Mouse (Mus musculus) megakaryocyte, adult 5-6 weeks (primary cell): ENCODE results near the gene Trp73. TPM values are rescaled to one million over a fixed set of nuclear protein-coding genes. Genes with fewer than 3 reads are reported as not detected.

ENCODE experiments used
- ATAC-seq: 2 replicates; pipeline ENCODE4 v1.8.0; 2016; ENCODE audit warnings: mild to moderate bottlenecking, inconsistent platforms; ENCODE audit not compliant: poor library complexity, severe bottlenecking
- total RNA-seq, 2 experiments: library from RNA; stranded (forward) in 1 of 2; stranded (reverse) in 1 of 2; fragments of 153-499, 151-499 nt in 1 of 2; fragments of 221-1000, 200-1000 nt in 1 of 2; gene quantifications; 2 replicates each; pipeline versions ENCODE4 v1.2.3 to v1.2.4; 2015 to 2017

Gene Trp73
- total RNA-seq (2015) (not detected in 2 replicates), total RNA-seq (2017) (not detected in 2 replicates)

GRCm38 (mm10) chr4:154140182-154140212 is at the start of gene Trp73:
Gene Trp73 (minus strand): TSS chr4:154140208.
- ATAC-seq, result no peak

GRCm38 (mm10) chr4:154188948-154189347 is 48.9 kb upstream of the Trp73 start:
- ATAC-seq, result 0 out of 2 replicates have a peak, but pooled peaks have one; percentile 17

- no peak for ATAC-seq
Measured at GRCm38 (mm10) chr4:154186002-154186537, 46.1 kb upstream of the Trp73 start.

GRCm38 (mm10) chr4:154185001-154185400 is 45.0 kb upstream of the Trp73 start:
- no peak for ATAC-seq

- no peak for ATAC-seq
Measured at GRCm38 (mm10) chr4:154183566-154183965, 43.6 kb upstream of the Trp73 start.

GRCm38 (mm10) chr4:154181001-154181400 is 41.0 kb upstream of the Trp73 start:
- no peak for ATAC-seq

GRCm38 (mm10) chr4:154177257-154177656 is 37.2 kb upstream of the Trp73 start:
- ATAC-seq, result no peak

- ATAC-seq, result no peak
Measured at GRCm38 (mm10) chr4:154171931-154172604, 32.1 kb upstream of the Trp73 start.

GRCm38 (mm10) chr4:154171151-154171930 is 31.3 kb upstream of the Trp73 start:
- no peak for ATAC-seq

GRCm38 (mm10) chr4:154170506-154171150 is 30.6 kb upstream of the Trp73 start, which contains the start of gene Megf6:
Gene Megf6 (plus strand): TSS chr4:154170730.
- ATAC-seq, result no peak

- ATAC-seq, result 0 out of 2 replicates have a peak, but pooled peaks have one; percentile 8
Measured at GRCm38 (mm10) chr4:154170021-154170420, 30.0 kb upstream of the Trp73 start.

GRCm38 (mm10) chr4:154167053-154167452 is 27.0 kb upstream of the Trp73 start:
- no peak for ATAC-seq

GRCm38 (mm10) chr4:154163296-154163695 is 23.3 kb upstream of the Trp73 start:
- 0 out of 2 replicates have a peak, but pooled peaks have one; percentile 19 for ATAC-seq

GRCm38 (mm10) chr4:154160538-154161390 is 20.8 kb upstream of the Trp73 start, which contains the start of gene Tprgl:
Gene Tprgl (minus strand): TSS chr4:154160666.
- peak; percentile 87 for ATAC-seq

- ATAC-seq, result peak; percentile 1; the same call in 1 of the 2 replicates
Measured at GRCm38 (mm10) chr4:154159961-154160537, 20.0 kb upstream of the Trp73 start.

GRCm38 (mm10) chr4:154159002-154159401 is 19.0 kb upstream of the Trp73 start:
- peak; percentile 59 for ATAC-seq

GRCm38 (mm10) chr4:154157970-154158662 is 18.1 kb upstream of the Trp73 start:
- ATAC-seq, result no peak

- no peak for ATAC-seq
Measured at GRCm38 (mm10) chr4:154156050-154156449, 16.0 kb upstream of the Trp73 start.

GRCm38 (mm10) chr4:154154104-154154503 is 14.1 kb upstream of the Trp73 start:
- ATAC-seq, result no peak

- ATAC-seq, result no peak
Measured at GRCm38 (mm10) chr4:154146342-154146741, 6.3 kb upstream of the Trp73 start.
